Mouse (Mus musculus): ENCODE measurements around the gene Wdr70.

The Wdr70 gene

GRCm38 (mm10) chr15:7925382-7925781, 173.6 kb downstream of the Wdr70 start:
- no peak for DNase-seq

GRCm38 (mm10) chr15:7923281-7923680, 175.7 kb downstream of the Wdr70 start:
- no peak for DNase-seq

GRCm38 (mm10) chr15:7922291-7923037, 176.5 kb downstream of the Wdr70 start:
- peak; percentile 68 to 77 for DNase-seq

GRCm38 (mm10) chr15:7921124-7921523, 177.9 kb downstream of the Wdr70 start:
- DNase-seq: no peak

GRCm38 (mm10) chr15:7906491-7907035, 192.4 kb downstream of the Wdr70 start:
- DNase-seq: no peak

- DNase-seq: no peak
Observed at GRCm38 (mm10) chr15:7899286-7899685, 199.7 kb downstream of the Wdr70 start.

- no peak for DNase-seq
Observed at GRCm38 (mm10) chr15:7891547-7892282, 207.3 kb downstream of the Wdr70 start.

- DNase-seq: no peak
Observed at GRCm38 (mm10) chr15:7890286-7890685, 208.7 kb downstream of the Wdr70 start.

- DNase-seq: no peak
Observed at GRCm38 (mm10) chr15:7889362-7889674, 209.7 kb downstream of the Wdr70 start.

- DNase-seq: no peak
Observed at GRCm38 (mm10) chr15:7888617-7889361, 210.2 kb downstream of the Wdr70 start.

- no peak for DNase-seq
Observed at GRCm38 (mm10) chr15:7886591-7886990, 212.4 kb downstream of the Wdr70 start.

GRCm38 (mm10) chr15:7885106-7885505, 213.9 kb downstream of the Wdr70 start:
- no peak for DNase-seq

GRCm38 (mm10) chr15:7884181-7884580, 214.8 kb downstream of the Wdr70 start:
- DNase-seq: no peak

- DNase-seq: no peak
Observed at GRCm38 (mm10) chr15:7879956-7880355, 219.1 kb downstream of the Wdr70 start.

- DNase-seq: no peak
Observed at GRCm38 (mm10) chr15:7878861-7879260, 220.1 kb downstream of the Wdr70 start.

GRCm38 (mm10) chr15:7877560-7878467, 221.2 kb downstream of the Wdr70 start:
- no peak for DNase-seq

GRCm38 (mm10) chr15:7875879-7876278, 223.1 kb downstream of the Wdr70 start:
- no peak for DNase-seq

GRCm38 (mm10) chr15:7872473-7872872, 226.5 kb downstream of the Wdr70 start:
- no peak for DNase-seq

GRCm38 (mm10) chr15:7865305-7865704, 233.7 kb downstream of the Wdr70 start:
- no peak for DNase-seq

- DNase-seq: no peak
Observed at GRCm38 (mm10) chr15:7863328-7863727, 235.7 kb downstream of the Wdr70 start.

GRCm38 (mm10) chr15:7862890-7863289, 236.1 kb downstream of the Wdr70 start:
- no peak for DNase-seq

- DNase-seq: no peak
Observed at GRCm38 (mm10) chr15:7858841-7859240, 240.2 kb downstream of the Wdr70 start.

Data from cerebellum, adult 18-20 months (tissue).